Mouse (Mus musculus) stomach, postnatal 0 days (tissue): ENCODE data around the gene Ikzf4.

Experiments used
- CTCF ChIP-seq: IDR thresholded peaks from 2 replicates; pipeline ENCODE4 v1.5.1; 2016; ENCODE audit warnings: antibody characterized with exemption, low read depth, mild to moderate bottlenecking, moderate library complexity
- EP300 ChIP-seq: optimal IDR thresholded peaks from 2 replicates; pipeline ENCODE3; 2016; ENCODE audit warnings: antibody characterized with exemption

GRCm38 (mm10) chr10:128587120-128587519 is 58.7 kb downstream of the Ikzf4 start:
- TF ChIP-seq CTCF (no peak), EP300 (no peak)
